Mouse (Mus musculus) intestine, embryonic 14.5 days (tissue): ENCODE results near the gene Fbxo28. TPM values are rescaled to one million over a fixed set of nuclear protein-coding genes. Genes with fewer than 3 reads are reported as not detected.

Experiments
- ATAC-seq: fragments of 200-750 bp; cut with Nextera tagmentation; replicated peaks from 2 replicates; pipeline ENCODE4 v1.8.0; 2017; ENCODE audit warnings: low read depth, moderate number of reproducible peaks, moderate TSS enrichment, moderate library complexity; ENCODE audit not compliant: low FRiP score, low TSS enrichment
- DNase-seq: peaks from one replicate; pipeline ENCODE4 v3.0.0-alpha.2; 2018; ENCODE audit warnings: low spot score
- H3K27ac ChIP-seq: fragments of 300-500 bp; sonication (generic); 2 replicates; pipeline ENCODE4 v1.5.1; 2014; ENCODE audit warnings: low read depth, mild to moderate bottlenecking, control low read depth
- H3K27me3 ChIP-seq: fragments of 300-500 bp; sonication (generic); replicated peaks from 2 replicates; pipeline ENCODE4 v1.6.1; 2014; ENCODE audit warnings: low read length, control low read depth; ENCODE audit not compliant: control insufficient read depth, insufficient read depth
- H3K36me3 ChIP-seq: fragments of 300-500 bp; sonication (generic); 2 replicates; pipeline ENCODE4 v1.6.1; 2014; ENCODE audit warnings: low read length, control low read depth; ENCODE audit not compliant: control insufficient read depth, insufficient read depth
- H3K4me1 ChIP-seq: fragments of 300-500 bp; sonication (generic); replicated peaks from 2 replicates; pipeline ENCODE4 v1.6.1; 2014; ENCODE audit warnings: low read length, control low read depth, mixed read lengths; ENCODE audit not compliant: control insufficient read depth, insufficient read depth
- H3K4me2 ChIP-seq: fragments of 300-500 bp; sonication (generic); 2 replicates; pipeline ENCODE4 v1.6.1; 2014; ENCODE audit warnings: low read length
- H3K4me3 ChIP-seq: fragments of 300-500 bp; sonication (generic); 2 replicates; pipeline ENCODE4 v1.5.1; 2014; ENCODE audit warnings: low read depth, low read length, control low read depth, mixed read lengths
- H3K9ac ChIP-seq: fragments of 300-500 bp; sonication (generic); 2 replicates; pipeline ENCODE4 v1.6.1; 2014; ENCODE audit warnings: mild to moderate bottlenecking, low read length
- H3K9me3 ChIP-seq: fragments of 300-500 bp; sonication (generic); 2 replicates; pipeline ENCODE4 v1.6.1; 2016; ENCODE audit warnings: low read length, control low read depth; ENCODE audit not compliant: control insufficient read depth
- WGBS: fragments of 180-500 bp; shearing (Covaris S2); extraction: QIAGEN DNeasy Blood & Tissue Kit; methylation state at CpG from one replicate; pipeline ENCODE4 v1.1.7; 2014; 5-methylcytosine and 5-hydroxymethylcytosine counted together
- polyA plus RNA-seq: library from polyadenylated mRNA; unstranded; fragments of >200 nt; fragmentation: Nextera tagmentation; extraction: Ambion mirVana; gene quantifications from 2 replicates; pipeline ENCODE4 v1.2.1, GENCODE M21; 2014

Fbxo28 gene
- polyA plus RNA-seq, 1 experiment from 2014 or later, result 22.6 TPM

- Histone ChIP-seq H3K4me3 (no peak overlapping the region; the same call in 1 of the 2 replicates), H3K4me1 (peaks cover 10% of the 10 kb centered on the region), H3K27ac (no peak overlapping the region), H3K4me2 (peak overlapping the region; percentile 86), H3K36me3 (peaks cover 36% of the 10 kb centered on the region), H3K9ac (no peak overlapping the region), H3K9me3 (no peaks in the 10 kb centered on the region), H3K27me3 (no peaks in the 10 kb centered on the region)
- DNase-seq (no peak), ATAC-seq (no peak)
- 74% methylated on average over 11 of the region's 11 CpGs for WGBS
Measured at GRCm38 (mm10) chr1:182280577-182280976, 60.9 kb downstream of the Fbxo28 start.

- no peak overlapping the region for H3K27ac ChIP-seq
- H3K4me1 ChIP-seq, result peaks cover 10% of the 10 kb centered on the region
- no peak for DNase-seq
- 85% methylated on average over 6 of the region's 6 CpGs for WGBS
- no peaks in the 10 kb centered on the region for H3K9me3 ChIP-seq
- no peaks in the 10 kb centered on the region for H3K27me3 ChIP-seq
- H3K4me2 ChIP-seq, result no peak overlapping the region
- H3K4me3 ChIP-seq, result no peak overlapping the region
- H3K36me3 ChIP-seq, result peaks cover 41% of the 10 kb centered on the region
- no peak overlapping the region for H3K9ac ChIP-seq
- ATAC-seq, result no peak
Measured at GRCm38 (mm10) chr1:182280046-182280445, 61.4 kb downstream of the Fbxo28 start.

- 88% methylated on average over 4 of the region's 4 CpGs for WGBS
- H3K4me2 ChIP-seq, result no peak overlapping the region
Measured at GRCm38 (mm10) chr1:182279436-182279835, 62.0 kb downstream of the Fbxo28 start.

GRCm38 (mm10) chr1:182275109-182275508, 66.3 kb downstream of the Fbxo28 start:
- DNase-seq, result no peak
- Histone ChIP-seq H3K9me3 (no peaks in the 10 kb centered on the region), H3K4me2 (no peak overlapping the region), H3K9ac (no peak overlapping the region), H3K27me3 (no peaks in the 10 kb centered on the region), H3K27ac (no peak overlapping the region), H3K4me3 (no peak overlapping the region), H3K4me1 (peaks cover 2% of the 10 kb centered on the region; the same call in 1 of the 2 replicates), H3K36me3 (peaks cover 51% of the 10 kb centered on the region)
- peak; percentile 67; the same call in 1 of the 2 replicates for ATAC-seq
- WGBS, result 65% methylated on average over 6 of the region's 6 CpGs

More at GRCm38 (mm10) chr1:182279436-182279835, 62.0 kb downstream of the Fbxo28 start:
- Histone ChIP-seq H3K9me3 (no peaks in the 10 kb centered on the region), H3K27ac (no peak overlapping the region), H3K9ac (no peak overlapping the region), H3K4me1 (peaks cover 10% of the 10 kb centered on the region), H3K27me3 (no peaks in the 10 kb centered on the region), H3K36me3 (peaks cover 43% of the 10 kb centered on the region), H3K4me3 (no peak overlapping the region)
- no peak for ATAC-seq
- no peak for DNase-seq

GRCm38 (mm10) chr1:182271632-182272031, 69.8 kb downstream of the Fbxo28 start:
- H3K9me3 ChIP-seq, result no peaks in the 10 kb centered on the region
- H3K9ac ChIP-seq, result no peak overlapping the region
- no peak for DNase-seq
- H3K36me3 ChIP-seq, result peaks cover 25% of the 10 kb centered on the region
- 81% methylated on average over 5 of the region's 5 CpGs for WGBS
- no peak for ATAC-seq
- H3K27me3 ChIP-seq, result no peaks in the 10 kb centered on the region
- H3K27ac ChIP-seq, result no peak overlapping the region
- no peak overlapping the region for H3K4me2 ChIP-seq
- H3K4me3 ChIP-seq, result no peak overlapping the region
- no peaks in the 10 kb centered on the region; the same call in 1 of the 2 replicates for H3K4me1 ChIP-seq

- WGBS, result 82% methylated on average over 5 of the region's 5 CpGs
- H3K27ac ChIP-seq, result no peak overlapping the region
Measured at GRCm38 (mm10) chr1:182271130-182271529, 70.3 kb downstream of the Fbxo28 start.

GRCm38 (mm10) chr1:182268317-182268716, 73.1 kb downstream of the Fbxo28 start:
- Histone ChIP-seq H3K9me3 (no peaks in the 10 kb centered on the region), H3K4me3 (no peak overlapping the region), H3K9ac (no peak overlapping the region), H3K27me3 (no peaks in the 10 kb centered on the region), H3K4me2 (no peak overlapping the region), H3K4me1 (no peaks in the 10 kb centered on the region), H3K27ac (no peak overlapping the region), H3K36me3 (peaks cover 8% of the 10 kb centered on the region; the same call in 1 of the 2 replicates)
- 65% methylated on average over 4 of the region's 4 CpGs for WGBS
- DNase-seq, result no peak
- ATAC-seq, result 0 out of 2 replicates have a peak, but pooled peaks have one; percentile 27

More at GRCm38 (mm10) chr1:182271130-182271529, 70.3 kb downstream of the Fbxo28 start:
- H3K36me3 ChIP-seq, result peaks cover 20% of the 10 kb centered on the region
- no peaks in the 10 kb centered on the region for H3K27me3 ChIP-seq
- no peak overlapping the region for H3K9ac ChIP-seq
- no peak for ATAC-seq
- DNase-seq, result no peak
- H3K4me2 ChIP-seq, result no peak overlapping the region
- no peaks in the 10 kb centered on the region for H3K9me3 ChIP-seq
- no peaks in the 10 kb centered on the region; the same call in 1 of the 2 replicates for H3K4me1 ChIP-seq
- H3K4me3 ChIP-seq, result no peak overlapping the region

- Histone ChIP-seq H3K4me3 (no peak overlapping the region), H3K4me1 (no peaks in the 10 kb centered on the region), H3K9ac (no peak overlapping the region), H3K27me3 (no peaks in the 10 kb centered on the region), H3K27ac (no peak overlapping the region), H3K36me3 (no peaks in the 10 kb centered on the region), H3K9me3 (no peaks in the 10 kb centered on the region), H3K4me2 (no peak overlapping the region)
- 87% methylated on average over 11 of the region's 11 CpGs for WGBS
- DNase-seq (no peak), ATAC-seq (no peak)
Measured at GRCm38 (mm10) chr1:182266028-182266525, 75.4 kb downstream of the Fbxo28 start.
